Mouse (Mus musculus) CH12.LX (cell line): ENCODE measurements around the gene Dennd1a. TPM values are rescaled to one million over a fixed set of nuclear protein-coding genes. Genes with fewer than 3 reads are reported as not detected.

Experiments used
- DNase-seq: peaks from one replicate; pipeline ENCODE4 v3.0.0-alpha.2; 2013; ENCODE audit errors: extremely low read depth
- H3K27ac ChIP-seq: 2 replicates; pipeline ENCODE4 v1.5.1; 2012; ENCODE audit warnings: low read depth, mild to moderate bottlenecking, control low read depth, moderate library complexity; ENCODE audit not compliant: insufficient read depth
- H3K27me3 ChIP-seq: replicated peaks from 2 replicates; pipeline ENCODE3; 2012; ENCODE audit warnings: inconsistent platforms
- H3K36me3 ChIP-seq, 2 experiments: replicated peaks in 1 of 2; 2 replicates each; pipeline versions ENCODE3 to v1.6.1; 2012; ENCODE audit warnings: inconsistent platforms in 1 of 2, low read length in 1 of 2, mild to moderate bottlenecking in 1 of 2, mixed read lengths in 1 of 2, moderate library complexity in 1 of 2; ENCODE audit not compliant: control insufficient read depth in 1 of 2, insufficient read depth in 1 of 2
- H3K4me1 ChIP-seq, 2 experiments: 2 replicates each; pipeline ENCODE4 v1.6.1; 2012; ENCODE audit warnings: inconsistent platforms in 1 of 2, moderate library complexity in 1 of 2; ENCODE audit not compliant: insufficient read depth in 2 of 2, control insufficient read depth in 1 of 2
- H3K4me2 ChIP-seq: 2 replicates; pipeline ENCODE4 v1.6.1; 2012; ENCODE audit warnings: low read depth, mild to moderate bottlenecking, control low read depth; ENCODE audit not compliant: poor library complexity, insufficient read depth, severe bottlenecking
- H3K4me3 ChIP-seq, 3 experiments: fragments of 150-350 bp in 1 of 3; sonication (generic) in 1 of 3; replicated peaks in 1 of 3; 2 replicates each; pipeline versions ENCODE3 to v1.5.1; 2011 to 2012; ENCODE audit warnings: low read depth in 2 of 3, low read length in 2 of 3, mild to moderate bottlenecking in 2 of 3, moderate library complexity in 2 of 3, control low read depth in 1 of 3, improper control_type of control experiment in 1 of 3, inconsistent platforms in 1 of 3, mixed read lengths in 1 of 3; ENCODE audit not compliant: poor library complexity in 1 of 3
- H3K79me2 ChIP-seq: replicated peaks from 2 replicates; pipeline ENCODE4 v1.6.1; 2012; ENCODE audit warnings: mild to moderate bottlenecking, moderate library complexity; ENCODE audit not compliant: control insufficient read depth, poor library complexity, insufficient read depth, severe bottlenecking; ENCODE audit errors: extremely low read depth
- H3K9ac ChIP-seq: 2 replicates; pipeline ENCODE4 v1.6.1; 2012; ENCODE audit warnings: low read depth, mild to moderate bottlenecking, control low read depth, moderate library complexity; ENCODE audit not compliant: insufficient read depth
- H3K9me3 ChIP-seq: replicated peaks from 2 replicates; pipeline ENCODE3; 2012; ENCODE audit warnings: low read length, inconsistent platforms, mixed read lengths
- BHLHE40 ChIP-seq: IDR thresholded peaks from 2 replicates; pipeline ENCODE4 v1.6.1; 2011; ENCODE audit warnings: mild to moderate bottlenecking, low read depth, low read length, improper control_type of control experiment
- CHD1 ChIP-seq: IDR thresholded peaks from 2 replicates; pipeline ENCODE4 v1.6.1; 2012; ENCODE audit warnings: low read depth, low read length, improper control_type of control experiment, inconsistent platforms
- CTCF ChIP-seq, 2 experiments: IDR thresholded peaks in 1 of 2; conservative IDR thresholded peaks in 1 of 2; 2 replicates each; pipeline ENCODE4 v1.5.1; 2011 to 2012; ENCODE audit warnings: low read depth in 2 of 2, low read length in 2 of 2, improper control_type of control experiment in 1 of 2, inconsistent platforms in 1 of 2, mild to moderate bottlenecking in 1 of 2, moderate library complexity in 1 of 2
- ELF1 ChIP-seq: IDR thresholded peaks from 2 replicates; pipeline ENCODE4 v1.6.1; 2014; ENCODE audit warnings: low read depth, mild to moderate bottlenecking, inconsistent platforms, low read length, improper control_type of control experiment
- EP300 ChIP-seq: IDR thresholded peaks from 2 replicates; pipeline ENCODE4 v1.6.1; 2011; ENCODE audit warnings: low read length, improper control_type of control experiment
- ETS1 ChIP-seq: conservative IDR thresholded peaks from 2 replicates; pipeline ENCODE4 v1.6.1; 2012; ENCODE audit warnings: low read depth, mild to moderate bottlenecking, inconsistent platforms, low read length, improper control_type of control experiment, moderate library complexity
- GABPA ChIP-seq: IDR thresholded peaks from 2 replicates; pipeline ENCODE4 v1.6.1; 2012; ENCODE audit warnings: low read depth, low read length, improper control_type of control experiment, inconsistent platforms; ENCODE audit not compliant: insufficient replicate concordance
- HCFC1 ChIP-seq: IDR thresholded peaks from 2 replicates; pipeline ENCODE4 v1.6.1; 2012; ENCODE audit warnings: low read depth, mild to moderate bottlenecking, inconsistent platforms, low read length, improper control_type of control experiment
- IRF4 ChIP-seq: IDR thresholded peaks from 2 replicates; pipeline ENCODE4 v1.6.1; 2014; ENCODE audit warnings: low read depth, mild to moderate bottlenecking, inconsistent platforms, low read length, improper control_type of control experiment
- JUND ChIP-seq: conservative IDR thresholded peaks from 2 replicates; pipeline ENCODE4 v1.6.1; 2011; ENCODE audit warnings: low read depth, low read length, improper control_type of control experiment
- MAFK ChIP-seq: IDR thresholded peaks from 2 replicates; pipeline ENCODE4 v1.6.1; 2011; ENCODE audit warnings: low read length, improper control_type of control experiment; ENCODE audit not compliant: insufficient replicate concordance
- MAX ChIP-seq: IDR thresholded peaks from 2 replicates; pipeline ENCODE4 v1.6.1; 2011; ENCODE audit warnings: low read length, improper control_type of control experiment
- MAZ ChIP-seq: IDR thresholded peaks from 2 replicates; pipeline ENCODE4 v1.6.1; 2012; ENCODE audit warnings: low read depth, mild to moderate bottlenecking, inconsistent platforms, low read length, improper control_type of control experiment, moderate library complexity
- MEF2A ChIP-seq: IDR thresholded peaks from 2 replicates; pipeline ENCODE4 v1.6.1; 2014; ENCODE audit warnings: low read depth, mild to moderate bottlenecking, inconsistent platforms, low read length, improper control_type of control experiment, borderline replicate concordance
- MXI1 ChIP-seq: IDR thresholded peaks from 2 replicates; pipeline ENCODE4 v1.6.1; 2011; ENCODE audit warnings: mild to moderate bottlenecking, low read depth, low read length, improper control_type of control experiment
- MYC ChIP-seq: IDR thresholded peaks from 2 replicates; pipeline ENCODE4 v1.6.1; 2011; ENCODE audit warnings: low read depth, mild to moderate bottlenecking, improper control_type of control experiment, low read length
- NELFE ChIP-seq: IDR thresholded peaks from 2 replicates; pipeline ENCODE4 v1.6.1; 2011; ENCODE audit warnings: low read depth, low read length, improper control_type of control experiment
- NRF1 ChIP-seq: IDR thresholded peaks from 2 replicates; pipeline ENCODE4 v1.6.1; 2014; ENCODE audit warnings: low read depth, mild to moderate bottlenecking, inconsistent platforms, low read length, improper control_type of control experiment, moderate library complexity
- PAX5 ChIP-seq: IDR thresholded peaks from 2 replicates; pipeline ENCODE4 v1.6.1; 2012; ENCODE audit warnings: low read length, inconsistent platforms, mixed read lengths
- POLR2A ChIP-seq: IDR thresholded peaks from 2 replicates; pipeline ENCODE4 v1.6.1; 2011; ENCODE audit warnings: low read depth, mild to moderate bottlenecking, improper control_type of control experiment, low read length
- RAD21 ChIP-seq: IDR thresholded peaks from 2 replicates; pipeline ENCODE4 v1.6.1; 2011; ENCODE audit warnings: low read depth, mild to moderate bottlenecking, low read length, improper control_type of control experiment, moderate library complexity
- RCOR1 ChIP-seq: conservative IDR thresholded peaks from 2 replicates; pipeline ENCODE4 v1.6.1; 2012; ENCODE audit warnings: low read depth, mild to moderate bottlenecking, inconsistent platforms, low read length, improper control_type of control experiment
- SIN3A ChIP-seq: IDR thresholded peaks from 2 replicates; pipeline ENCODE4 v1.6.1; 2012; ENCODE audit warnings: low read length, improper control_type of control experiment, inconsistent platforms
- SMC3 ChIP-seq: IDR thresholded peaks from 2 replicates; pipeline ENCODE4 v1.6.1; 2011; ENCODE audit warnings: low read depth, low read length, improper control_type of control experiment
- TBP ChIP-seq: conservative IDR thresholded peaks from 2 replicates; pipeline ENCODE4 v1.6.1; 2011; ENCODE audit warnings: low read depth, low read length, improper control_type of control experiment
- TCF12 ChIP-seq: IDR thresholded peaks from 2 replicates; pipeline ENCODE4 v1.6.1; 2014; ENCODE audit warnings: low read depth, mild to moderate bottlenecking, inconsistent platforms, low read length, improper control_type of control experiment
- UBTF ChIP-seq: IDR thresholded peaks from 2 replicates; pipeline ENCODE4 v1.6.1; 2012; ENCODE audit warnings: low read depth, mild to moderate bottlenecking, inconsistent platforms, low read length, improper control_type of control experiment, moderate library complexity
- USF1 ChIP-seq: IDR thresholded peaks from 2 replicates; pipeline ENCODE4 v1.6.1; 2014; ENCODE audit warnings: low read depth, mild to moderate bottlenecking, inconsistent platforms, low read length, improper control_type of control experiment
- USF2 ChIP-seq: conservative IDR thresholded peaks from 2 replicates; pipeline ENCODE4 v1.6.1; 2011; ENCODE audit warnings: low read depth, low read length, improper control_type of control experiment
- ZC3H11A ChIP-seq: IDR thresholded peaks from 2 replicates; pipeline ENCODE4 v1.6.1; 2012; ENCODE audit warnings: low read depth, mild to moderate bottlenecking, inconsistent platforms, low read length, improper control_type of control experiment
- ZKSCAN1 ChIP-seq: IDR thresholded peaks from 2 replicates; pipeline ENCODE4 v1.6.1; 2012; ENCODE audit warnings: low read depth, inconsistent platforms, low read length, improper control_type of control experiment, borderline replicate concordance
- ZMIZ1 ChIP-seq: IDR thresholded peaks from 2 replicates; pipeline ENCODE4 v1.6.1; 2012; ENCODE audit warnings: low read depth, mild to moderate bottlenecking, inconsistent platforms, low read length, improper control_type of control experiment
- dilution Hi-C: fragments of 300-500 bp; cut with MboI; formaldehyde crosslinking; loops from 2 replicates; pipeline ENCODE4 v1.14.3; 2020; ENCODE audit warnings: low sequenced_read_pairs; ENCODE audit not compliant: extremely low pct_unique_long_range_greater_than_20kb, extremely low pct_ligation_motif_present
- in situ Hi-C: fragments of 300-500 bp; cut with MboI; formaldehyde crosslinking; loops from 3 replicates; pipeline ENCODE4 v1.14.3; 2019; ENCODE audit warnings: low sequenced_read_pairs, low pct_ligation_motif_present, low pct_unique_long_range_greater_than_20kb, mixed read lengths
- polyA plus RNA-seq: library from polyadenylated mRNA; unstranded; fragments of >175 nt; gene quantifications from 2 replicates; pipeline ENCODE4 v1.2.1, GENCODE M21; 2012; ENCODE audit warnings: low read depth; ENCODE audit not compliant: insufficient read length
- total RNA-seq, 2 experiments: library from RNA; depleted of rRNA; stranded (reverse); fragments of 300-350 nt in 1 of 2; fragments of >200 nt in 1 of 2; gene quantifications; 2 replicates each; pipeline ENCODE4 v1.2.3; 2012 to 2014

The Dennd1a gene
- total and polyA plus RNA-seq, 3 experiments = 2.7 to 7.3 (median 4.3) TPM

DNA sequence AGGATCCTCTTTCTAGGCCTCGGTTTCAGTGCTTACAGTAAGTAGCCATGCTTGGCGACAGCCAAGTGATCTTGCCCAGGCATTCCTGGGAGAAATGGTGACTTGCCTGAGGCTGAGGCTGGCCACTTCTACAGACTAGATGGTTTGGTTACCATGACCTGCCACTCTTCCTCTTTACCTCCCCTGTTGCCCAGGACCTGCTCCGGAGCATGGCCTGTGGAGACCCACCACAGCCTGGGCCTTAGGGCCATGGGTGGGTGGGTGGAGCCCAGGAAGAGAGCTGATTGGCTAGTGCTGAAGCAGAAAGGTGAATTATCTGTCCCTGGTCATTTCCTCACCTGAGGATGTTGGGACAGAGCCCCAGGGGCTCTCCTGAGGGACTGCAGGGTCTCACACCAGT, 519.5 kb downstream of the Dennd1a start:
- H3K79me2 ChIP-seq = no peaks in the 10 kb centered on the region
- dilution Hi-C loops = no loop called here
- peak overlapping the region in 1 of 3 experiments; percentile 36 for H3K4me3 ChIP-seq
- H3K27me3 ChIP-seq = no peaks in the 10 kb centered on the region
- peak overlapping the region; percentile 40 for H3K4me2 ChIP-seq
- peak overlapping the region; percentile 85 for H3K27ac ChIP-seq
- in situ Hi-C loops = loop anchor here (10.0 kb wide), 1 partner anchor 183 kb away; no protein-coding TSS in a partner anchor
- no peaks in the 10 kb centered on the region for H3K9me3 ChIP-seq
- TF ChIP-seq SMC3 = no peak
- TF ChIP-seq ZMIZ1 = no peak
- TF ChIP-seq MEF2A = no peak
- TF ChIP-seq NRF1 = no peak
- TF ChIP-seq MXI1 = no peak
- TF ChIP-seq IRF4 = no peak
- no peak for TF ChIP-seq EP300
- TF ChIP-seq SIN3A = no peak
- H3K9ac ChIP-seq = peak overlapping the region; percentile 11; the same call in 1 of the 2 replicates
- no peaks in the 10 kb centered on the region for H3K36me3 ChIP-seq
- DNase-seq = no peak
- H3K4me1 ChIP-seq = peaks cover 58 to 84% of the 10 kb centered on the region in 2 experiments

DNA sequence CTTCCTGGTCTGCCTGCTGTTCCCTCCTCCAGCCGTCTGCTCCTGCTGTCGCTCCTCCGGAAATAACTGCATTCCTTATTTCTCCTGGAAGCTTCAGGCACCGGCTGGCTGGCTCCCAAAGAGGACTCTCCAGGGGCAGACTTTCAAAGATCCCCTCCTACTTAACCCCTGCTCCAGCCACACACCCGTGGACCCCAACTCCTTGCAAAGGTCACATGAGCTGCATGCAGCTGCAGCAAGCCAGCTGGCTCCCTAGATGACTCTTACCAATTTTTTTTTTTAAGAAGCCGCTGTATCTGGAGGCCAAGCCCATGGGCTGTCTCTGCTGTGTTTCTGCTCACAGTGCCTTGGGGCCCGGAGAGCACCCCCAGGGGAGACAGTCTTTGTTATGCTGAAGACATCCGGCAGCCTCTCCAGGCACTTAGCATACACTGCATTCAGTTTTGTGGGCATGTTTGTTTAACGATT, 520.1 kb downstream of the Dennd1a start:
- H3K27me3 ChIP-seq = no peaks in the 10 kb centered on the region
- H3K79me2 ChIP-seq = no peaks in the 10 kb centered on the region
- no peaks in the 10 kb centered on the region for H3K36me3 ChIP-seq
- peak overlapping the region; percentile 40 for H3K4me2 ChIP-seq
- H3K4me3 ChIP-seq = peak overlapping the region in 2 of 3 experiments; percentile 11 to 36
- dilution Hi-C loops (no loop called here), in situ Hi-C loops (loop anchor here (10.0 kb wide), 1 partner anchor 182 kb away; no protein-coding TSS in a partner anchor)
- H3K9ac ChIP-seq = peak overlapping the region; percentile 11; the same call in 1 of the 2 replicates
- peak; percentile 84 for DNase-seq
- H3K4me1 ChIP-seq = peaks cover 58 to 82% of the 10 kb centered on the region in 2 experiments
- peak overlapping the region; percentile 85 for H3K27ac ChIP-seq
- H3K9me3 ChIP-seq = no peaks in the 10 kb centered on the region
- TF ChIP-seq USF2 = no peak
- peak; percentile 36; the same call in 1 of the 2 replicates for TF ChIP-seq RCOR1
- no peak for TF ChIP-seq TBP
- TF ChIP-seq IRF4 = peak; percentile 84
- no peak for TF ChIP-seq ZMIZ1
- no peak for TF ChIP-seq HCFC1
- no peak for TF ChIP-seq NELFE
- no peak; the same call in 1 of the 2 replicates for TF ChIP-seq POLR2A
- TF ChIP-seq EP300 = peak; percentile 79; the same call in 1 of the 2 replicates
- no peak for TF ChIP-seq CTCF (conservative IDR thresholded peaks at IDR 0.05 in 1 of 2, IDR thresholded peaks at IDR 0.05 in 1 of 2; ENCODE audit: low read depth in 2 of 2, low read length in 2 of 2)
- peak; percentile 60; the same call in 1 of the 2 replicates for TF ChIP-seq SIN3A
- TF ChIP-seq BHLHE40 = peak; percentile 95
- peak; percentile 81 for TF ChIP-seq MEF2A
- TF ChIP-seq ETS1 = peak; percentile 94
- TF ChIP-seq ZKSCAN1 = no peak
- no peak for TF ChIP-seq JUND
- peak; percentile 54 for TF ChIP-seq USF1
- TF ChIP-seq MAZ = no peak; the same call in 1 of the 2 replicates
- TF ChIP-seq MAFK = no peak
- TF ChIP-seq UBTF = no peak
- TF ChIP-seq CHD1 = no peak
- TF ChIP-seq RAD21 = peak; percentile 13
- no peak for TF ChIP-seq PAX5
- TF ChIP-seq MYC = no peak
- no peak for TF ChIP-seq ZC3H11A
- TF ChIP-seq NRF1 = no peak
- TF ChIP-seq GABPA = no peak
- peak; percentile 95 for TF ChIP-seq TCF12
- TF ChIP-seq MAX = no peak; the same call in none of the 2 replicates
- no peak for TF ChIP-seq ELF1
